Mouse (Mus musculus): Measurements from ENCODE around the gene Ryr1. TPM values are rescaled to one million over a fixed set of nuclear protein-coding genes. Genes with fewer than 3 reads are reported as not detected.

The Ryr1 gene
- total and polyA plus RNA-seq, 2 experiments from 2014 or later = 0.04 to 0.15 TPM

- ATAC-seq (ENCODE audit: insufficient read depth, low read depth) (no peak), DNase-seq (ENCODE audit: low spot score) (no peak)
- Histone ChIP-seq H3K27ac (ENCODE audit: low read depth) (no peak overlapping the region), H3K9ac (replicated peaks; ENCODE audit: low read depth, low read length) (no peak overlapping the region), H3K4me3 (ENCODE audit: low read depth, low read length) (no peak overlapping the region), H3K4me2 (ENCODE audit: low read depth, low read length) (no peak overlapping the region), H3K4me1 (ENCODE audit: control insufficient read depth, insufficient read depth) (no peaks in the 10 kb centered on the region), H3K9me3 (replicated peaks; ENCODE audit: control insufficient read depth, low read length) (no peaks in the 10 kb centered on the region), H3K27me3 (ENCODE audit: control insufficient read depth, insufficient read depth, low read length) (no peaks in the 10 kb centered on the region), H3K36me3 (replicated peaks; ENCODE audit: control insufficient read depth, insufficient read depth, low read length) (no peaks in the 10 kb centered on the region)
- no peak for TF ChIP-seq CTCF (IDR thresholded peaks at IDR 0.05; ENCODE audit: low read depth)
- TF ChIP-seq EP300 (IDR thresholded peaks at IDR 0.05; ENCODE audit: low read depth) = no peak
- 77% methylated on average over 4 of the region's 4 CpGs for WGBS
These were observed 98.2 kb downstream of the Ryr1 start for GRCm38 (mm10) chr7:29026811-29027210.

GRCm38 (mm10) chr7:29026195-29026594, 98.8 kb downstream of the Ryr1 start:
- H3K27ac ChIP-seq (ENCODE audit: low read depth) = no peak overlapping the region
- no peak overlapping the region for H3K4me2 ChIP-seq (ENCODE audit: low read depth, low read length)
- no peaks in the 10 kb centered on the region for H3K4me1 ChIP-seq (ENCODE audit: control insufficient read depth, insufficient read depth)
- TF ChIP-seq EP300 (IDR thresholded peaks at IDR 0.05; ENCODE audit: low read depth) = no peak
- no peak for TF ChIP-seq CTCF (IDR thresholded peaks at IDR 0.05; ENCODE audit: low read depth)
- H3K9me3 ChIP-seq (replicated peaks; ENCODE audit: control insufficient read depth, low read length) = no peaks in the 10 kb centered on the region
- H3K9ac ChIP-seq (replicated peaks; ENCODE audit: low read depth, low read length) = no peak overlapping the region
- no peak overlapping the region for H3K4me3 ChIP-seq (ENCODE audit: low read depth, low read length)
- no peak for ATAC-seq (ENCODE audit: insufficient read depth, low read depth)
- no peaks in the 10 kb centered on the region for H3K36me3 ChIP-seq (replicated peaks; ENCODE audit: control insufficient read depth, insufficient read depth, low read length)
- 83% methylated on average over 5 of the region's 5 CpGs for WGBS
- no peaks in the 10 kb centered on the region for H3K27me3 ChIP-seq (ENCODE audit: control insufficient read depth, insufficient read depth, low read length)
- no peak for DNase-seq (ENCODE audit: low spot score)

GRCm38 (mm10) chr7:29025566-29025965, 99.4 kb downstream of the Ryr1 start:
- WGBS = 71% methylated on average over 7 of the region's 7 CpGs
- DNase-seq (ENCODE audit: low spot score) = no peak
- Histone ChIP-seq H3K4me1 (ENCODE audit: control insufficient read depth, insufficient read depth) (no peaks in the 10 kb centered on the region), H3K36me3 (replicated peaks; ENCODE audit: control insufficient read depth, insufficient read depth, low read length) (no peaks in the 10 kb centered on the region), H3K4me2 (ENCODE audit: low read depth, low read length) (no peak overlapping the region), H3K27ac (ENCODE audit: low read depth) (no peak overlapping the region), H3K9ac (replicated peaks; ENCODE audit: low read depth, low read length) (no peak overlapping the region), H3K4me3 (ENCODE audit: low read depth, low read length) (no peak overlapping the region), H3K27me3 (ENCODE audit: control insufficient read depth, insufficient read depth, low read length) (peaks cover 3% of the 10 kb centered on the region; the same call in 1 of the 2 replicates), H3K9me3 (replicated peaks; ENCODE audit: control insufficient read depth, low read length) (no peaks in the 10 kb centered on the region)
- ATAC-seq (ENCODE audit: insufficient read depth, low read depth) = no peak
- TF ChIP-seq EP300 (IDR thresholded peaks at IDR 0.05; ENCODE audit: low read depth) (no peak), CTCF (IDR thresholded peaks at IDR 0.05; ENCODE audit: low read depth) (no peak)

GRCm38 (mm10) chr7:29023514-29023913, 101.5 kb downstream of the Ryr1 start:
- ATAC-seq (ENCODE audit: insufficient read depth, low read depth) (no peak), DNase-seq (ENCODE audit: low spot score) (no peak)
- Histone ChIP-seq H3K4me1 (ENCODE audit: control insufficient read depth, insufficient read depth) (no peaks in the 10 kb centered on the region), H3K27me3 (ENCODE audit: control insufficient read depth, insufficient read depth, low read length) (peaks cover 23% of the 10 kb centered on the region), H3K27ac (ENCODE audit: low read depth) (no peak overlapping the region), H3K36me3 (replicated peaks; ENCODE audit: control insufficient read depth, insufficient read depth, low read length) (no peaks in the 10 kb centered on the region), H3K9me3 (replicated peaks; ENCODE audit: control insufficient read depth, low read length) (no peaks in the 10 kb centered on the region), H3K9ac (replicated peaks; ENCODE audit: low read depth, low read length) (no peak overlapping the region), H3K4me3 (ENCODE audit: low read depth, low read length) (no peak overlapping the region), H3K4me2 (ENCODE audit: low read depth, low read length) (no peak overlapping the region)
- 88% methylated on average over 8 of the region's 8 CpGs for WGBS
- TF ChIP-seq EP300 (IDR thresholded peaks at IDR 0.05; ENCODE audit: low read depth) (no peak), CTCF (IDR thresholded peaks at IDR 0.05; ENCODE audit: low read depth) (no peak)

DNA sequence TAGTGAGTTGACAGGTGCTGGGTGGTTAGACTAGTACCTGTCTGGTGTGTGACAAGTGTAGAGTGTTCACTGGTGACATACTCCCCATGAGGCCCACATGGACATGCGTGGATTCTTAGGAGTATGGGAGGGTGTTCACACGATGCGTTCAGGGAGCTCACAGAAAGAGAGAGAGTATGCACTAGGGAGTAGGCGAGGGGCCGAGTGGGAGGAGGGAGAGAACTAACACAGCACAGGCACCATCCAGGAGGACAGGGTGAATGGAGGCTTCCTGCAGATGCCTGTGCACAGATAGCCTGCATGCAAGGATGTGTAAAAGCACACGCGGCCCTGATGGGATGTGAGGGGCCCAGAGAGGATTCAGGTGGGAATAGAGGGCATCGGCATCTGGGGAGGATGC, 102.5 kb downstream of the Ryr1 start:
- Histone ChIP-seq H3K27ac (ENCODE audit: low read depth) (no peak overlapping the region), H3K9ac (replicated peaks; ENCODE audit: low read depth, low read length) (no peak overlapping the region), H3K4me3 (ENCODE audit: low read depth, low read length) (no peak overlapping the region), H3K4me2 (ENCODE audit: low read depth, low read length) (no peak overlapping the region), H3K27me3 (ENCODE audit: control insufficient read depth, insufficient read depth, low read length) (peaks cover 34% of the 10 kb centered on the region), H3K4me1 (ENCODE audit: control insufficient read depth, insufficient read depth) (no peaks in the 10 kb centered on the region), H3K9me3 (replicated peaks; ENCODE audit: control insufficient read depth, low read length) (no peaks in the 10 kb centered on the region), H3K36me3 (replicated peaks; ENCODE audit: control insufficient read depth, insufficient read depth, low read length) (no peaks in the 10 kb centered on the region)
- 81% methylated on average over 8 of the region's 8 CpGs for WGBS
- ATAC-seq (ENCODE audit: insufficient read depth, low read depth) (no peak), DNase-seq (ENCODE audit: low spot score) (no peak)
- TF ChIP-seq EP300 (IDR thresholded peaks at IDR 0.05; ENCODE audit: low read depth) (no peak), CTCF (IDR thresholded peaks at IDR 0.05; ENCODE audit: low read depth) (no peak)

GRCm38 (mm10) chr7:29019447-29020220, 105.3 kb downstream of the Ryr1 start:
- no peaks in the 10 kb centered on the region for H3K4me1 ChIP-seq (ENCODE audit: control insufficient read depth, insufficient read depth)
- H3K9ac ChIP-seq (replicated peaks; ENCODE audit: low read depth, low read length) = no peak overlapping the region
- peaks cover 37% of the 10 kb centered on the region for H3K27me3 ChIP-seq (ENCODE audit: control insufficient read depth, insufficient read depth, low read length)
- no peak overlapping the region for H3K27ac ChIP-seq (ENCODE audit: low read depth)
- H3K36me3 ChIP-seq (replicated peaks; ENCODE audit: control insufficient read depth, insufficient read depth, low read length) = no peaks in the 10 kb centered on the region
- 2% methylated on average over 74 of the region's 88 CpGs for WGBS
- no peak for DNase-seq (ENCODE audit: low spot score)
- H3K9me3 ChIP-seq (replicated peaks; ENCODE audit: control insufficient read depth, low read length) = no peaks in the 10 kb centered on the region
- peak overlapping the region; percentile 57 for H3K4me2 ChIP-seq (ENCODE audit: low read depth, low read length)
- peak overlapping the region; percentile 46 for H3K4me3 ChIP-seq (ENCODE audit: low read depth, low read length)
- ATAC-seq (ENCODE audit: insufficient read depth, low read depth) = no peak
- TF ChIP-seq EP300 (IDR thresholded peaks at IDR 0.05; ENCODE audit: low read depth) (no peak), CTCF (IDR thresholded peaks at IDR 0.05; ENCODE audit: low read depth) (no peak)
